Mouse (Mus musculus) cerebral cortex, adult 2 months (tissue): ENCODE data around the gene Arid3a.

Experiments
- WGBS: fragments of 180-500 bp; shearing (Covaris S2); methylation state at CpG from one replicate; pipeline ENCODE4 v1.1.7; 2018; 5-methylcytosine and 5-hydroxymethylcytosine counted together

Gene Arid3a

GRCm38 (mm10) chr10:79995636-79996035 is 68.8 kb downstream of the Arid3a start:
- 69% methylated on average over 1 of the region's 1 CpGs for WGBS

GRCm38 (mm10) chr10:79996272-79997033 is 69.6 kb downstream of the Arid3a start, which contains the start of gene Abca7:
Abca7 (plus strand) TSS chr10:79996494.
- under 1% methylated on average over 34 of the region's 34 CpGs for WGBS

- WGBS: 2% methylated on average over 35 of the region's 35 CpGs
Observed at GRCm38 (mm10) chr10:79997034-79997760, 70.4 kb downstream of the Arid3a start.

GRCm38 (mm10) chr10:79997819-79998218 is 71.0 kb downstream of the Arid3a start:
- 25% methylated on average over 15 of the region's 15 CpGs for WGBS

- 89% methylated on average over 9 of the region's 9 CpGs for WGBS
Observed at GRCm38 (mm10) chr10:80001945-80002344, 75.1 kb downstream of the Arid3a start.

- 58% methylated on average over 21 of the region's 21 CpGs for WGBS
Observed at GRCm38 (mm10) chr10:80002829-80003228, 76.0 kb downstream of the Arid3a start.

- 71% methylated on average over 9 of the region's 9 CpGs for WGBS
Observed at GRCm38 (mm10) chr10:80003374-80004232, 76.8 kb downstream of the Arid3a start.

- 69% methylated on average over 8 of the region's 8 CpGs for WGBS
Observed at GRCm38 (mm10) chr10:80004233-80004705, 77.4 kb downstream of the Arid3a start.
